Mouse (Mus musculus) kidney, adult 18-20 months (tissue): ENCODE measurements at regions not wholly inside any gene's neighbourhood (a gene's known extent, or its start where the extent isn't known, plus 50 kb on each side); places are given as distances from the start of the nearest gene placed in this dataset.
"Not testable (repeated sequence)": the region's sequence is repeated elsewhere in the genome, so short reads cannot be mapped to it uniquely, and the experiment has no call there.

Experiments used
- DNase-seq: peaks from one replicate; pipeline ENCODE4 v3.0.0; 2021

GRCm38 (mm10) chr12:98144464-98144863 lies 114.8 kb downstream of the Galc start:
- no peak for DNase-seq

- DNase-seq, result no peak
These were observed 116.1 kb downstream of the Galc start for GRCm38 (mm10) chr12:98143170-98143569.

- not testable (repeated sequence) for DNase-seq
These were observed 119.4 kb downstream of the Galc start for GRCm38 (mm10) chr12:98139906-98140305.

GRCm38 (mm10) chr12:98131276-98131675 lies 128.0 kb downstream of the Galc start:
- DNase-seq, result no peak

- no peak for DNase-seq
These were observed 135.7 kb downstream of the Galc start for GRCm38 (mm10) chr12:98123541-98123940.

GRCm38 (mm10) chr12:98108039-98108438 lies 151.2 kb downstream of the Galc start:
- DNase-seq, result no peak

GRCm38 (mm10) chr12:98106789-98107684 lies 152.2 kb downstream of the Galc start:
- no peak for DNase-seq

- no peak for DNase-seq
These were observed 153.0 kb downstream of the Galc start for GRCm38 (mm10) chr12:98106151-98106788.

- DNase-seq, result no peak
These were observed 153.5 kb downstream of the Galc start for GRCm38 (mm10) chr12:98105749-98106148.

- DNase-seq, result no peak
These were observed 169.1 kb downstream of the Galc start for GRCm38 (mm10) chr12:98090171-98090570.

GRCm38 (mm10) chr12:98078351-98078750 lies 180.9 kb downstream of the Galc start:
- DNase-seq, result no peak

- DNase-seq, result no peak
These were observed 183.7 kb downstream of the Galc start for GRCm38 (mm10) chr12:98075580-98075979.

GRCm38 (mm10) chr12:98069110-98069509 lies 190.1 kb downstream of the Galc start:
- DNase-seq, result no peak

GRCm38 (mm10) chr12:98059419-98060180 lies 199.7 kb downstream of the Galc start:
- no peak for DNase-seq

GRCm38 (mm10) chr12:98058977-98059376 lies 200.3 kb downstream of the Galc start:
- no peak for DNase-seq

GRCm38 (mm10) chr12:98050934-98051333 lies 208.3 kb downstream of the Galc start:
- DNase-seq, result no peak

GRCm38 (mm10) chr12:98050500-98050899 lies 208.8 kb downstream of the Galc start:
- DNase-seq, result no peak

- DNase-seq, result no peak
These were observed 209.2 kb downstream of the Galc start for GRCm38 (mm10) chr12:98050057-98050456.

- DNase-seq, result no peak
These were observed 211.5 kb downstream of the Galc start for GRCm38 (mm10) chr12:98047765-98048164.

GRCm38 (mm10) chr12:98046459-98047440 lies 212.5 kb downstream of the Galc start:
- no peak for DNase-seq

- DNase-seq, result no peak
These were observed 213.3 kb downstream of the Galc start for GRCm38 (mm10) chr12:98045784-98046458.

- DNase-seq, result no peak
These were observed 215.8 kb downstream of the Galc start for GRCm38 (mm10) chr12:98043436-98043835.
